Mouse (Mus musculus) lung, postnatal 10 days (tissue): Measurements from ENCODE around the gene Tmem8b.

Experiments
- DNase-seq: peaks from one replicate; pipeline ENCODE4 v3.0.0; 2021

The Tmem8b gene

GRCm38 (mm10) chr4:43657146-43657545, 11.6 kb upstream of the Tmem8b start:
- no peak for DNase-seq

GRCm38 (mm10) chr4:43666412-43666811, 2.4 kb upstream of the Tmem8b start:
- peak; percentile 45 for DNase-seq

DNA sequence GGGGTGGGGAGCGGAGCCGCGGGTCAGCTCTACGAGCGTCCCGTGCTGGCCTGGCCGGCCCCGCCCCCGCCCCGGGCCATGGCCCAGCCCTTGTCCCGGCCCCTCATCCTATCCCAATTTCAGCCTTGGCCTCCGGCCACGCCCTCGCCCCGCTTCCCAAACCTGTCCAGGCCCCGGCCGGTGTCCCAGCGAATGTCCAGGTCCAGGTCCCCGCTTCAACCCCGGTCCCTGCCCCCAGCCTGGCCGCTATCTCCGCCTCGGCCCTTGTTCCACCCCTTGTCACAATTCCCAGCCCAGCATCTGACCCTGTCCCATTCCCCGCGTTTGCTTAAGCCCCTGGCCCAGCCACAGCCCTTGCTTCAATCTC, 640 bp downstream of the Tmem8b start:
- DNase-seq = peak; percentile 85

- DNase-seq = peak; percentile 93
Measured at GRCm38 (mm10) chr4:43672070-43672469, 3.3 kb downstream of the Tmem8b start.

DNA sequence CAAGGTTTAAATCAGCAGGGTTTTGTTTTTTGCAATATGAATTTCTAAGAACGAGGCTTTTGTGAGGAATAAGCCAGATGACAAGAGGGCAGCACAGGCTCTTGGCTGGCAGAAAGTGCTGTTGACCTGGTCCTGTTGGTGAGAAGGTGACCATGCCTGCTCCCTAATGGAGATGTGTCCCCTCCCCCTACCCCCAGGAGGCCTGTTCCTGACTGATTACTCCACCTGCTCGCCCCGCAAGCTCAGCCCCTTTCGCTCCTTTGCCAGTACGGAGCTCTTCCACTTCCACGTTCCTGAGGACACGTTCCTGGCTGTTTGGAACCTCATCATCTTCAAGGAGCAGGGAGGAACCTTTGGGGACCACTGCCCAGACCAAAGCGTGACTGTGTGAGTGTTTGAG, 4.9 kb downstream of the Tmem8b start:
- DNase-seq = no peak

GRCm38 (mm10) chr4:43674974-43675373, 6.2 kb downstream of the Tmem8b start:
- DNase-seq = no peak

- DNase-seq = no peak
Measured at GRCm38 (mm10) chr4:43675608-43676007, 6.8 kb downstream of the Tmem8b start.

- no peak for DNase-seq
Measured at GRCm38 (mm10) chr4:43678541-43678940, 9.8 kb downstream of the Tmem8b start.

- DNase-seq = peak; percentile 38
Measured at GRCm38 (mm10) chr4:43679416-43680043, 10.8 kb downstream of the Tmem8b start.

- DNase-seq = no peak
Measured at GRCm38 (mm10) chr4:43690021-43690420, 21.2 kb downstream of the Tmem8b start.

DNA sequence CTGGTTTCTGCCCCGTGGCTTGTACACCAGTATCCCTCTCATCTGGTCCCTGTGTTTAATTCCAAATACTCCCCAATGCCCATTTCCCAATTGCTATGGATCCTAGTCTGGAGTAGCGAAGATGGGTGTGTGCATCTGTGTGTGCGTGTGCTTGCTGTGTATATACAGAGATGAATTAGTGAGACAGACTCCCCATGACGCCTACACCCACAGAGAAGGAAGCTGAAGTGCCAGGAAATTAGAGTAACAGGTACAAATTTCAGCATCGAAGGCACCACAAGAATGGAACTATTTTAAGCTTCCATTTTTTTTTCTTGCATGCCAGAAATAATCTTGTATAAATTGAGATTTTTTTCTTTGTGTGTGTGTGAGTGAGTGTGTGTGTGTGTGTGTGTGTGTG, 22.3 kb downstream of the Tmem8b start:
- DNase-seq = no peak

DNA sequence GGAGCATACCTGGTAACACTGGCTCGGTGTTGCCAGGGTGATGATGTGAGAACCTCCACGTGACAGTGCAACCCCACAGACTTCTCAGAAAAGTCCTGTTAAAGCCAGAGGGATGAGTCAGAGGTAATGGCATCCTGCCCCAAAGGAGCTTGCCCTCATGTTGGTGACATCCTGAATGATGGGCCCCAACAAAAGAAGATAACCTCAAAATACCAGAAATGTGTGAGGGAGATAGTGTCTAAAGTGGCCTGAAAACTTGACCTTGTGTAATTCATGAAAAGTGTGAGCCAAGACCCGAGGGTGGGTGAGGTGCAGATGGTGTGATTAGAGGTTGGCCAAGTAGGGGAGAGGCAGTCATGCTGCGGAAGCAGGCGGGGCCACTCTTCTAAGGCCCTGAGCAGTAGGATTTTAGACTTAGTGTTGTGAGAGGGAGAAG, 25.1 kb downstream of the Tmem8b start:
- peak; percentile 58 for DNase-seq

GRCm38 (mm10) chr4:43694439-43695248, 25.9 kb downstream of the Tmem8b start:
- no peak for DNase-seq

GRCm38 (mm10) chr4:43695249-43695671, 26.5 kb downstream of the Tmem8b start:
- DNase-seq = peak; percentile 66

- no peak for DNase-seq
Measured at GRCm38 (mm10) chr4:43696561-43696960, 27.8 kb downstream of the Tmem8b start.

DNA sequence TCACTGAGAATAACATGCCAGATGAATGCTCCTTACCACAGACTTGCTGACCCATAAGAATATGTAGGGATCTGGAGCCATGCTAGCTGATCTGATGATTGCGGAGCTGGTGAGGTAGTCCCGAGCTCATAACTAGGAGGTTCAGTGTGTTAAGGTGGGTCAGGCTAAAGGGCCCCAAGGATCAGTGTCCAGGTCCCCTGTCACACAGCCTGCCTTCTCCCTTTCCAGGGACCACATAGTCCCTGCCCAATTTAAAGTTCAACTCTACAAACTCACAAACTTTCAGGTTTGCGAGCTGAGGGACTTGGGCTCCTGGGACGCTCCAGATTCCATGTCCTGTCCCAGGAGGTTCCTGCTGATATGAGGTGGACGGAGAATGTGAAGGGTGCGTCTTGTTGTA, 31.9 kb downstream of the Tmem8b start, which contains the start of gene Olfr70:
Olfr70 (minus strand) TSS at position 101 of the 400 bp plus-strand sequence.
- DNase-seq = no peak

DNA sequence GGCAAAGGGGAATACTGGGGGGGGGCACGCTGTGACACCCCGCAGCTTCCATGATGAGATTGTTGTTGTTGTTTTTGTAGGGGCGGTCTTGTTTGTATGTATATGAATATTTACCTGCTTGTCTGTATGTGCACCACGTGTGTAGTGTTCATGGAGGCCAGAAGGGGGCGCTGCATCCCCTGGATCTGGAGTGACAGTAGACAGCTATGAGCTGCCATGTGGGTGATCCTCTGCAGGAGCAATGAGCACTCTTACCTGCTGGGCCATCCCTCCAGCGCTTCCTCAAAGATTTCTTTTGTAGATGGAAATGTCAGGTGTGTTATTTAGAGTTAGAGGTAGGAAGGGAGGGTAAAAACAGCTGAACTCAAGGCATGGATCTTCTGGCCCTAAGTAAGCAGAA, 34.7 kb downstream of the Tmem8b start:
- DNase-seq = no peak

- peak; percentile 54 for DNase-seq
Measured at GRCm38 (mm10) chr4:43703851-43704250, 35.1 kb downstream of the Tmem8b start.

DNA sequence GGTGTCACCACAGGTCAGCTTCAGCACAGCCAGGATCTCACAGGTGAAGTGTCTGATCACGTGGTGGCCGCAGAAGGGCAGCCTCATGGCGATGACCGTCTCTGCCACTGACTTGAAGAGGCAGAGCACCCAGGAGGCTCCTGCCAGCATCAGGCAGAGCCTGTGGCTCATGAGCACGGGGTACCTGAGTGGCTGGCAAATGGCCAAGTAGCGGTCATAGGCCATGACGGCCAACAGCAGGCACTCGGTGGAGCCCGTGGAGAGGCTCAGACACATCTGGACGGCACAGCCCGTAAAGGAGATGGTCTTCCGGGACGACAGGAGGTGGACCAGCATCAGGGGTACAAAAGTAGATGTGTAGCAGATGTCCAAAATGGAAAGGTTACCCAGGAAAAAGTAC, 37.2 kb downstream of the Tmem8b start:
- DNase-seq = peak; percentile 32

DNA sequence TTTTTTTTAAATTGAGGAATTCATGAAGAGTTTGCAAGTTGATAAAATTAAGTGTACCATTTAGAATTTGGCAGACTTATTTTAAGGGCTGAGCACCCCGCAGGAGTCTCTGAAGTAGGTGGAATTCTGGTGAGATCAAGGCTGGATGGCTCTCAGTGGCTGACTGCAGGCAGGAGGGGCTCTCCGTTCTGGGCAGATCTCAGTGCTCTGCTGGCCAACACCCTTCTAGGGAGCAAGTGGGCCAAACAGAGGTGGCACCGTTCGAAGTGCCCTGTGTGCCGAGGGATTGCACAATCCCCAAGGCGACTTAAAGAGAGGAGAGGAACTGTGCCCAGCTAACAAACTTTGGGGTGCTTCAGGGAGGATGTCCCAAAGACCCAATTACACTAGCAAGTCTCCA, 41.1 kb downstream of the Tmem8b start, which contains the start of gene Olfr71:
Olfr71 (minus strand) TSS at position 387 of the 400 bp plus-strand sequence.
- peak; percentile 64 for DNase-seq

DNA sequence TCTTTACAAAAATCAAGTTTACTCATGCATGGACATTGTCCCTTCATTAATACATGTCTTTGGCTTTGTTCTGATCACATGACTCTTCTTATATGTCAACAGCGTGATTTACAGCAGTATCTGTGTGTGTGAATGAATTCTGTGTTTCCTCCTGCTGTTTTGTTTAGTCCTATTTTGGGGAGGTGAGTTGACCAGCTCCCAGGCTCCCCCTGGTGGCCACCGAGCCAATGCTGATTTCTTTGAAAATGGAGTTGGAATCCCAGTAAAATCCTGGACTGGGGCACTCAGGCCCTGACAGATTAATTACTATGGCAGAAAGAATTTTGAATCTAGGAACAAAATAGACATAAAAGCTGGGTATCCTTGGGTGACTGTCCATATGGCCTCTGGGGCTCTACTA, 43.0 kb downstream of the Tmem8b start:
- peak; percentile 90 for DNase-seq

DNA sequence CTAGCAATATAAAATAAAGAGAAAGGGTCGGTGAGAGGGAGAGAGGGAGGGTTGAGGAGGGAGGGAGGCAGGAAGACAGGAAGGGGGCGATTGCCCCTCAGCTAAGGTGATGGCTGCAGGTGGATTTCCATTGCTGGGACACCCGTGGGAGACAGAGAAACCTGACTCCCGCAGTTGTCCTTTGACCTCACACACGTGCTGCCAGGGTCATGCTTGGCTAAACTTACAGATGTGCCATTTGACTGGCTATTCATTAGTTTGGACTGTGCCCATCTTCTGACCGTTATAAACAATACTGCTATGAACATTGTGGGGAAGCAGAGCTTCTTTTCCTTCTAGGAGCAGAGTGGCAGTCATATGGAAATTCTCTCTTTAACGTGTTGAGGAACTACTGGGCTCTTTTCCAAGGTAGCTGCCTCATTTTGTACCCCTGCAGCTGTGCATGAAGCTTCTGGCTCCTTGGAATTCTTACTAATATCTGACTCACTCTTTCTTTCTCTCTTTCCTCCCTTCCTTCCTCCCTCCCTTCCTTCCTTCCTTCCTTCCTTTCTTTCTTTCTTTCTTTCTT, 45.0 kb downstream of the Tmem8b start:
- no peak for DNase-seq

DNA sequence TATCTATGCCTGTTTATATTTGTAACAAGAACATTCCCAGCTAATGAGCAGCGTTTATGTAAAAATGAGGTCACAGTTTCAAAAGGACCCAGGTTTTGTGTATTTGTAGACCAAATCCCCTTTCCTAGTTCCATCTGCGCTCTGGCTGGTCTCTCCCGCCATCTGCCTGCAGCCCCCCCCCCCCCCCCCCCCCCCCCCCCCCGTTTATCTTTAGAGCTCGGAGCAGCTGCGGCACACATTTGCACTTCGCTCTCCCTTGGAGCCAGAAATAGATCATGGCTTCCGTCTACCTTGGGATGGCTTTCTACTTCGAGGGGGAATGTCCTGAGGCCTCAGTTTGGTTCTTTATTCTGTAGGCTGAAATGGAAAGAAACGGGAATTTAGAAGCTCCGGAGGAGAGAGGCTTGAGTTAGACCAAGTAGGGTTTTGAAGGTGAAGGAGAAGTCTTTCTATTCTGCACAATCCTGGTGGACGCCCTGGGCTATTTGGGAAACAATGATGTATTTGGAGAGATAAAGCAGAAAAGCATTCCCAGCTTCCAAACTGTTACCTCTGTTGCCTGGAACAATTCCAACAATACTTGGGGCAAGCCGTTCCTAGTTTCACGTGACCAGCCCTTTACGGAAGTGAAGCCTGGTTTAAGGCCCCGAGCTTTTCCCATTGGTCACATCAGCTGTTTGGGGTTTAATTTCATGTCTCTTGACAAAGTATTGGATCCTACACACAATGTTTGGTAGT, 51.9 kb downstream of the Tmem8b start:
- DNase-seq = no peak
